Mouse (Mus musculus) frontal cortex, postnatal 14 days (tissue): Measurements from ENCODE around the gene Mat2a.
A peak's percentile ranks its signal among the peaks of the same experiment; 100 is the strongest.

Source experiments
- DNase-seq, 2 experiments: peaks; one replicate each; pipeline ENCODE4 v3.0.0; 2022; ENCODE audit warnings: low spot score in 2 of 2

Gene Mat2a

DNA sequence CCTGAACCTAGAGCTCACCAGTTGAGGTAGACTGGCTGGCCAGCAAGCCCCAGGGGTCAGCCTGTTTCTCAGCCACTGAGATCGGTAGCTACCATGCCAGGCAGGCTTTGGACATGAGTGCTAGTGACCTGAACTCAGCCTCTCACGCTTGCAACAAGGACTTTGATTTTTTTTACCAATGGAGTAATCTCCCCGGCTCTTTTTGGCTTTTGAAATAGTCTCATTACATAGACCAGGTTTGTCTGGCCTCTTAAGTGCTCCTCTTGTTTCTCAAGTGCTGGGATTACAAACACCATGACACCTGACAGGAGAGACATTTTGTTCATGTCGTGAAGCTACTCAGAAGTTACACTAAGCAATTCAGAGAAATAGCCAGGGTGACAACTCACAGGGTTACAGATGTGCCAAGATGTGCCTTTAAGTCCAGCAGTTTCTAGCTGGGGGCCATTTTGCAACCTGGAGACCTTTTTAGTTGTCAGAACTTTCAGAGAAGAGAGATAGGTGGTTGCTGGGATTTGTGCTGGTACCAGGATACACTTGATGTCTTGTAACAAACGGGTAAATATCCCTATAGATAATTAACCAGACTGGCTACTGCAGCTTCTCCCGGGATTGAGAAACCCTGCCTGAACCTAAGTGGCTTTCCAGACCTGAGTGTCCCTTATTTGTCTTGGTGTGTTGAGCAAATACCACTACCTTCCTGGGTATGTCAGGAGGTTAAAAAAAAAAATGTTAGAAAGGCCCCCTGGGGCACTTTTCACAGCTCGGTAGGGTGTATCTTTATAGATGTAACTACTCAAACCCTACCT, 23.2 kb downstream of the Mat2a start:
- no peak for DNase-seq

DNA sequence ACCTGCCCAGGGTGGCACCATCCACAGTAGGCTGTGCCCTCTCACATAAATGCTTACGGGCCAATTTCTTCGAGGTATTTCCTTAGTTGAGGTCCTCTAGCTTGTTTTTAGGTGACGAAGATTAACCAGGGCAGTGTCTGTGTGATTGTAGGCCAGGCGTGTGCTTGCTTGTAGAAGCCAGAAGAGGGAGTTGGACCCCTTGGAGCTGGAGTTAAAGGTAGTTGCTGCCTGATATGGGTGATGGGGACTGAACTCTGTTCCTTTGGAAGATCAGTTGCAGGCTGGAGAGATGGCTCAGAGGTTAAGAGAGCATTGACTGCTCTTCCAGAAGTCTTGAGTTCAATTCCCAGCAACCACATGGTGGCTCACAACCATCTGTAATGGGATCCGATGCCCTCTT, 24.2 kb downstream of the Mat2a start:
- no peak for DNase-seq

DNA sequence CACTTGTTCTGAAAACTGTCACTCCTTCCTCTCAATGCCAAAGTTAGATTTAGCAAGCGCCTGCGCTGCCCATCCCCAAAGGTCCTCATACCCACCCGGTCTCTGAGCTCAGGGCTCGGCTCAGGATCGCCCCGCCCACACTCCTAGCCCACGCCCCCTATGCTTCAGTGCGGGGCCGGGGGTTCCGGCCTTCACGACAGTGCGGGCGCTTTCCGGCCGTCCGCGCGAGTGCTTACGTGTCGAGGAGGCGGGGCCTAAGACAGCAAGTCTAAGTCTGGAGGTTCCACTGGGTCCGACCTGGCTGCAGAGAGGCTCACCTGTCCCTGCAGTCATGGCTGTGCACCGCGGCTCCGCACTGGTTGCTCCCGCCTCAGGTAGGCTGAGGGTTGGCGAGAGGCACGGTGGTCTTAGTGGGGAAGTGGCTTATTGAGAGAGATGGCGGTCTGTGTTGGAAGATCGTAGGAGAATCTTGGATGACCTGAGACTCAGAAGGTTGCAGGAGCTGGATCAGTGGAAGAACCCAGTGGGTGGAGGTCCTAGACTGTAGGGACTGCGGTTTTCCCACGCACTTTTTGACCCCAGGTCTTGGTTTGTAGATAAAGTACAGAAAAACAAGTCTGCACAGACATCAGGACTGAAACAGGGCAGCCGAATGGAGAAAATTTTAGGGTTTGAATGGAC, 25.1 kb downstream of the Mat2a start, which contains the start of gene Ggcx:
Gene Ggcx, plus strand, starts transcription at position 233 of the 681 bp plus-strand sequence.
- peak; percentile 86 to 90 for DNase-seq

DNA sequence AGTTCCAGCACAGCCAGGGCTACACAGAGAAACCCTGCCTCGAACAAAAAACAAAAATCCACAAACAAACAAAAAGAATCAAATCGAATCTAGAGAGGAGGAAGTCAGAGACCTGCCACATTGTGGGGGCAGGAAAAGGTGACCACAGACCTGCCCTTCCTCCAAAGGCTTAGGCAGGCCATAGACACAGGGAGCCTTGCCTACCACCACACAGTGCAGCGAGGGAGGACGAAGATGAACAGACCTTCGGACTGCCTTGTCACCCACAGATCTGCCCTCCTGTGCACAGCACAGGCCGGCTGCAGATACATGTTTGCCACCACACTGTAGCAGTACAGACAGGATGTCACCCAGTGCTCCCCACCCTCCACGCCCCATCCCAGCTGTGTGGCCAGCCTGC, 28.8 kb downstream of the Mat2a start:
- DNase-seq = no peak

DNA sequence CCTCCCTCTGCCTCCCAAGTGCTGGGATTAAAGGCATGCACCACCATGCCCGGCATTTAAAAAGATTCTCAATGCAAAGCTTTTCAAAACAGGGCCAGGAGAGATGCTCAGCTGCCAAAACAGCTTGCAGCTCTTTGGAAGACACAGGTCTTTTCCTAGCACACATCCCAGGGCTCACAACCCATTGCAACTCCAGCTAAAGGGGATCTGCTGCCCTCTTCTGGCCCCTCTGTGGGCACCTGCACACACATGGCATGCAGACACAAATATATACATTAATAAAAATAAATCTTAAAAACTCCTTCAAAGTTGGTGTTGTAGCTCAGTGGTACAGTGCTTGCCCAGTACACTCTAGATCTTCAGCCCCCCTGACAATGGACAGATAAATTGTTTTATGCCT, 29.4 kb downstream of the Mat2a start:
- DNase-seq = no peak

DNA sequence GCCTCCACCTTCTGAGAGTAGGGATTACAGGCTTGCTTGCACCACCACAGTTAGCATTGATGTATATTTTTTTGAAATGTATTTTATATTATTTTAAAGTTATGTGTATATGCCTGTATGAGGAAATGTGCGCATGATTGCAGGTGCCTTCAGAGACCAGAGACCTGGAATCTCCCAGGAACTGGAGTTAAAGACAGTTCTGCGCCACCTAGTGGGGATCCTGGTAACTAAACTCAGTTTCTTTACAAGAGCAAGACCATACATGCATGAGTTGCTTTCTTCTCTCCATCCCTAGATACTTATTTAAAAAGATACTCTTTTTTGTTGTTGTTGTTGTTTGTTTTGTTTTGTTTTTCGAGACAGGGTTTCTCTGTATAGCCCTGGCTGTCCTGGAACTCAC, 29.8 kb downstream of the Mat2a start:
- peak in 1 of 2 experiments; percentile 59 for DNase-seq

DNA sequence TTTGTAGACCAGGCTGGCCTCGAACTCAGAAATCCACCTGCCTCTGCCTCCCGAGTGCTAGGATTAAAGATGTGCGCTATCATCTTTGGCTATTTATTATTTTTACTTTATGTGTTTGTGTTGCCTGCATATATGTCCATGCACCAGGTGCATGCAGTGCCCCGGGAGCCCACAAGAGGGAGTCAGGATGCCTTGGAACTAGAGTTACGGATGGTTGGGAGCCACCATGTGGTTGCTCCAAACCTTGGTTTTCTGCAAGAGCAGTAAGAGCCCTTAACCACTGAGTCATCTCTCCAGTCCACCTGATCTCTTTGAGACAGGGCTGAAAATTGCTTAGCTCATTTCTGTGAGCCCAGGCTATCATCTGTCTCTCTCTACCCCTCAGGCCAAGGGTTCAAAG, 32.2 kb downstream of the Mat2a start:
- DNase-seq = peak; percentile 57 to 79

DNA sequence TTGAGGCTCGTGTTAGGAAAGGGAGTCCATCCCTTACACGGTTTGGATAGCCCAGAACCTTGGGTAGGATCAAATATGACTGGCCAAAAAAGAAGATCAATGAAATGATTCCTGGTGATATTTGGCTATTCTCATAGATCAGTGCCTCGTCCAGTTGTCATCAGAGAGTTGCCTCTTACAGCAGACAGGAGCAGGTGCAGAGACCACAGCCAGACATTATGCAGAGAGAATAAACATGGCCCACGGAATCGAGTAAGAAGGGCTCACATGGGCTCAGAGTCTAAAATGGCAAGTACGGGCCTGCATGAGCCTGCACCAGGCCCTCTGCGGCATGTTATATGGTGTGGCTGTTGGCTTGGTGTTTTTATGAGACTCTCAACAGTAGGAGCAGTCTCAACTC, 34.0 kb downstream of the Mat2a start:
- DNase-seq = no peak

DNA sequence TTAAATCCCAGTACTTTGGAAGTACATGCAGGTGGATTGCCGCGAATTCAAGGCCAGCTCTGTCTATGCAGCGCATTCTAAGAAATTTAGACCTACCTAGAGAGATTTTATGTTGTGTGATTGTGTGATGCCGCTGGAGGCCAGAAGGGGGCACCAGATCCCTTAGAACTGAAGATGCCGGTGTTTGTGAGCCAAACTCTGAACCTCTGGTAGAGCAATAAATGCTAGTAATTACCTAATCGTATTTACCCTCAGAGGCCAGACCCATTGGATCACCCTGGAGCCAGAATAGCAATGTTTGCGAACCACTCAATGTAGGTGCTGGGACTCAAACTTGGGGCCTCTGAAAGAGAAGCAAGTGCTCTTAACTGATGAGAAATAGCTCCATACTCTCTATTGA, 37.5 kb downstream of the Mat2a start:
- DNase-seq = peak in 1 of 2 experiments; percentile 65

DNA sequence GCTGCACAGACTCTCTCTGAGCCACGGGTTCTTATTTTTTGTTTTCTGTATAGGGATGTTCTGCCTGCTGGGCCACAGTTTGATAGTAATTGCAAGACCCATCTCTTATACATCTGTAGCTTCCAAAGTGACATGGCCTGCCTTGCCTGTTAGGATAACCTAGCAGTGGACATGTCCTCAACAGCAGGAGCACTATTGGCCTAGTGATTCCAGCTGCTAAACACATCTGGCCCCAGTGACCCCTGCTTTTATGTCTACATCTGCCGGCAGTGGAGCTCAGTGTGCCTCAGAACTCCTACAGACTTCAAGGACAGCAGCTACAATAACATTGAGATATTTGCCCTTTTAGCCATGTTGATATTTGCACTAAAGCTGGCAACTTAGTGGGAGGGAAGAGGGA, 39.4 kb downstream of the Mat2a start:
- DNase-seq = no peak

DNA sequence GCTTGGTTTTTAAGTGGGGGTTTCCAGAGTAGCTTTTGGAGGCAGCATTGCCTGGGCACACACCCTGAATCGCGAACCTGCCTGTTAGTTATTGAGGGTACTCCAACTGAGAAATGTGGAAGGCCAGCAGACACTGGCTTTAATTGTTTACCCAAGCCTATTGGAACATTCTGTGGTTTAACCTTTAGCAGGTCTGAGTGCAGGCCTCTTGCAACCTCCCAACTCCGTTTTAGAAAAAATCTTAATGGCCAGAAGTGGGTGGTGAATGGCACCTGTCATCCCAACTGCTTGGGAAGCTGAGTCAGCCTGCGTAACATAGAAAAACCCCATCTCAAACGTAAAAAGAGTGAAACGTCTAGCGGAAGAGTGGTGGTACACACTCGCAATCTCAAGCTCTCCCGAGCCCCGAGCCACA, 42.5 kb downstream of the Mat2a start:
- DNase-seq = no peak

DNA sequence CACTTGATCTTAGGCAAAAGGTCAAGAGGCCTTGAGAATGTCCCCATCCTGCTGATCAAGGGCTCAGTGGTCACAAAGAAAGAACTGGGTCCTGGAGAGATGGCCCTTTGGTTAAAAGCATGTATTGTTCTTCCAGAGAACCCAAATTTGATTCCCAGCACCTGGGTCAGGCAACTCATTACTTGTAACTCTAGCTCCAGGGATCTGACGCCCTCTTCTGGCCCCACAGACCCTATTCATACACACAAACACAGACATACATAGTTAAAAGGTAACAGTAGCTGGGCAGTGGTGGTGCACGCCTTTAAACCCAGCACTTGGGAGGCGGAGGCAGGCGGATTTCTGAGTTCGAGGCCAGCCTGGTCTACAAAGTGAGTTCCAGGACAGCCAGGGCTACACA, 47.0 kb downstream of the Mat2a start:
- DNase-seq = no peak

DNA sequence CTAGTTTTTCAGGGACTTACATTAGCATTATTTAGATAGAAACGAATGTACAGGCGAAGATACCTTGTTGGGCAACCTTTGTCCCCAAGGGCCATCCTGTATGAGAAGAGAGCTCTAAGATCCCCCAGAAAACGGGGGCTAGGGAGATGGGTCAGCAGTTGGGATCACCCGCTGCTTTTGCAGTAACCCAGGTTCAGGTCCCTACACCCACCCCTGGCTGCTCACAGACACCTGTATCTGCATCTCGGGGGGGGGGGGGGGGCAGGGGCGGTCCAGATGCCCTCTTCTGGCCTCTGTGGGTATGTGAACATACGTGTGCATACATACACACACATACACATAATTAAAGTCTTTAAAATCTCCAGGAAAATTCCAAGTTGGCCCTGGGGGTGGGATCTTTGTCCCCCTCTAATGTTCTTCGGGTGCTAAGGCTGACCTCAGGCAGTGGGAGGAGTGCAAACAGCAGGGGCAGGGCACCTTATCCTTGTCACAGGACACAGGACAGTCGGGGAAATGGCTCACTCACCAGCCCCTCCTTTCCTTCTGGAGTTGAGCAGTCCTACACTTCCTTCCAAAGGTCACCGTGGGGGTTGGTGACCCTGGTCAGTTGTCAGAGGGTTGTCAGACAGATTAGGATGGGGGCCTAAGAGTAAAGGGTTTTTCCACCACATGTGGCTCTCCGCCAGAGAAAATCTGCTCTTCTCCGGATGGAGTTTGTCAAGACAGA, 48.4 kb downstream of the Mat2a start:
- no peak for DNase-seq

DNA sequence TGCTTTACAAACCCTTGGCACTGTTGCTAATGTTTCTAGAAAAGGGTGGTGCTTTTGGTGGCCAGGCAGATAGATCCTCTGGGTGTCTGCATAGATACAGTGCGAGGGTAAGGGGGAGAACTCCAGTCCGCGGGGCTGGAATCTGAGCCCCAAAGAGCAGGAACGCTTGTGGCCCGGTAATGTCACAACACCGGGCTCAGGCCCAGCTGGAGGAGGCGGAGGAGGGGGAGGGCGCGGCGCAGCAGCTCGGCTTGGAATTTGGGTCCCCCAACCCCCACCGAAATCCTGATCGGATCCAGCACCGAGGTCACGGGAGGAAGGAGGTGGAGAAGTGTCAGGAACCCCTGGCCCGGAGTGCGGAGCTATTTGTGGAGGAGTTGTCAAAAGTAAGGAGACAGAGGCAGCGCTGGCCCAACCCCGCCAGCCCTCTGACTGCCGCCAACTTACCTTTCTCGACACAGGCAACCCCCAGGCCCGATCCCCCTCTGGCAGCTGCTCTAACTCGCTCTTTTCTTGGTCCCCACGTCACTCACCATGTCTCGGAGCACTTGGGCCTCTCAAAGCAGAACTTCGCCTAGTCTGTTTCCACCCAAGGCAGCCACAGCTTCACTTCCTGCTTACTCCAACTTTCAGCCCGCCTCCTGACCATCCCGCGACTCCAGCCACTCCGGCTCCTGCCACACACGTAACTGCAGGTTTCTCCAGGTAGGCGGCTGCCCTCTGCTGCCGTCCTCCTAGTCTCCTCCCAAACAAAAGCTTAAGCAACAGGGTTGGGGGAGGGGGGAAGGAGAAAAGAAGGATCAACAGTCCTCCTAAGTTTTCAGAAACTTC, 49.2 kb downstream of the Mat2a start, which contains the start of gene Vamp8:
Gene Vamp8, minus strand, starts transcription at position 763 of the 831 bp plus-strand sequence.
- peak in 1 of 2 experiments; percentile 26 for DNase-seq

DNA sequence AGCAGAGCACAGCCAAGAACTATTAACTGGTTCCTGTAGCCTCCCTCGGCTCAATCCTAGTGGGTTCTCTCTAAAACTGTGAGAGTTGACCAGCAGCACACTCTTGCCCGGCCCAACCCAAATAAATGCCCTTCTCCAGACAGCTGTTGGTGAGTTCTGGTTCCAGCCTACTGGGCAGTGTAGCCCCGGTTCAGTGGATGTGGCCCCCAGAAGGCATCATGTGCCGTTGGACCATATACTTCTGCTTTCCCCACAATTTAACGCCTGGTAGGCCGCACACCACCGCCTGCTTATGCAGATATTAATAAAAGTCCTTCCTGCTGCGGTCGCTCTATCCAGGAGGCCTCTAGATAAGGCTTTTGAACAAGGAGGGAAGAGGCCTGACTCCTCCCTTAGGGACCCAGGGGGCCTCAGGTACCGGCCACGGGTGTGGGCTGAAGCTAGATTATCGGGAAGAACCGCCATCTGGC, 49.9 kb downstream of the Mat2a start:
- no peak for DNase-seq

DNA sequence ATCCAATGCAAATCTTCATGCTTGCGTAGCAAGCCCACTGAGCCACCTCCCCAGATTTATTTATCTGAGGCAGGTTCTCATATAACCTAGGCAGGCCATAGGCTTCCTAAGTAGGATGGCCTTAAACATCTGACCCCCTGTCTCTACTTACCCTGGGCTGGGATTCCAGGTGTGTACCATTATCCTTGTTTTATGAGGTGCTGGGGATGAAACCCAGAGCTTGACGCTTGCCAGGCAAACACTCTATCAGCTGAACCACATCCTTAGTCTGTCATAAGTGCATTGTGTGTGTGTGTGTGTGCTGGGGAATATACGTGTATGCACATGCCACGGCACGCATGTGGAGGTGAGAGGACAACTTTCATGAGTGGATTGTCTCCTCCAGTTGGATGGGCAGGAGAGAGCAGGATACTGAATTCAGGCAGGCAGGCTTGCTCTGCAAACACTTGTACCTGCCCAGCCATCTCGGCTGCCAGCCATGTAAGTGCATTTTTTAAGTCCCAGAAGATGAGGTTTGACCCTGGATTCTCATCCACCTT, 50.5 kb downstream of the Mat2a start:
- no peak for DNase-seq

DNA sequence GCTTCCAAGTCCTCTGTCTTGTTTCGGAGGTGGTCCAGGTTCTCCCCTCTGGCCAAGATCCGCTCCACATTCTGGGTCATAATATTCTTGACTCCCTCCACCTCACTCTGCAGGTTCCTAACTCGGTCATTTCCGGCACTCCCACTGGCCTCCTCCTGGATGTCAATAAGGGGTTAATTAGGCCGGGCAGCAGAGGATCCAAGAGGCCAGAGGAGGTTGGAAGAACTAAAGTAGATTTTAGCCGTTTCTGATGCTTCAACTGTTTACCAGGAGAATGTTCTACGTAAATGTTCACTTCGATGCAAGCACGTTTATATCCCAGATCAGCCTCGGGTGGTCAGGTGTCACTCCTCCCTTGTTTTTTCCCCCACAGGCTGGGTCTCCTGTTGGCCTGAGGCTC, 51.1 kb downstream of the Mat2a start:
- no peak for DNase-seq

DNA sequence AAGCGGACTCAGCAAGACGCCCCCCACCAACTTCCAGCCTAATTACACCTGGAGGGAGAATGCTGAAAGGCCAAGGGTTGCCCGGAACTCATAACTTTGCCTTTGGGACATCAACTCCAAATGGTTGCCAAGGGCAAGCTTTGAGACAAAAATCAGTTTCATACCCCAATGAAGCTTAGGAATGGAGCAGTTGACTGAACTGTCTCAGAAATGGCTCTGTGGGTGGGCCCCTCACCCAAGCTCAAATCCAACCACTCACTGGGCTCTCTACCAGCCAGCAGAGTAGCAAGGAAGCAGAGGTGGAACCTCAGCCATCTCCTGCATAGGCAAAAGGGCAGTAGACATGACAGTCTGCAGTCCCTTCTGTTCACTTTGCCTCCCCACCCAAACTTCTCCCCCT, 51.5 kb downstream of the Mat2a start:
- DNase-seq = no peak

DNA sequence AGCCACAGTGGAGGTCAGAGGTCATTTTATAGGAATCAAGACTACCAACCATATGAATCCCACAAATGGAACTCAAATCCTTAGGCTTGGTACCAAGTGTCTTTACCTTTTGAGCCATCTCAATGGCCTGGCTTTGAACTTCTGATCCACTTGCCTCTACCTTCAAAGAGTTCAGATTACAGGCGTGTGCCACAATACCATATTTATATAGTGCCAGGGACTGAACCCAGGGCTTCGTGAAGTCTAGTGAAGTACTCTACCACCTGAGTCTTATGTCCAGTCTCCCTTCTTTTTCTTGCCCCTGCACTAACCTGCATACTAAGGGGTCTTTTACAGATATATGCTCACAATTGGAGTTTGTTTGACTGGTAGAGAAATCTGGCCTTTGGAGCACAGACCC, 52.8 kb downstream of the Mat2a start:
- no peak for DNase-seq

DNA sequence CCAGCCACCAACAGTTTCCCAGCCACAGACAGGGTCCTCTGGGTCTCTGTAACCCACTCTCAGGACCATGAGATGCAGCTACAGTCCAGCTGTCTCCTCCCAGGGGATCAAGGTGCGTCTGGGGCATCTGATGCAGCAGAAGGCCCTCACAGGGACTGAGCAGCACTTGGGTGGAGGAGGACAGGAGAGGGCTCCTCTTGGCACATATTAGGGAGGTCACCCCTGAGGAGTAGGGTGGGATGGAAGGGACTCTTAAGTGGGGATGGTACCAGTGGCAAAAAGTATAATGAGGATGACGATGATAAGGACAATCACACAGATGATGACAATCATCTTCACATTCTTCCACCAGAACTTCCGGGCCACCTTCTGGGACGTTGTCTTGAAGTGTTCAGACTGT, 54.1 kb downstream of the Mat2a start:
- no peak for DNase-seq

DNA sequence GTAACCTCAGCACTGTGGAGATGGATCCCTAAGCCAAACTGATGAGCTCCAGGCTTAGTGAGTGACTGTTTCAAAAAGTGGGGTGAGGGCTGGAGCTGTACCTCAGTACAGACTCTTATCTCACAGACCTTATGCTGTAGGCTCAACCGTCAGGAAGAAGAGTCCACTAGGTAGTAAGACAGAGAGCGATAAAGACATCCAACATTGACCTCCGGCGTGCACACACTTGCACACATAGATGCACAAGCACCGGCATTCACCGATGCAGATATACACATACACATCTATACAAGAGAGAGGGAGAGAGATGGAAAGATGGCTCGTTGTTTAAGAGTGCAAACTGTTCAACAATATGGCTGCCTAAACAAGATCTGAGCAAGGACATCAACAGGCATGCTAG, 55.4 kb downstream of the Mat2a start:
- DNase-seq = no peak
